Mouse (Mus musculus) ovary, postnatal 36 days (tissue): Measurements from ENCODE around the gene Mtx1.
"Not testable (repeated sequence)": the region's sequence is repeated elsewhere in the genome, so short reads cannot be mapped to it uniquely, and the experiment has no call there.

Experiments
- DNase-seq: peaks from one replicate; pipeline ENCODE4 v3.0.0; 2022; ENCODE audit warnings: low spot score, mixed read lengths

Mtx1 gene

GRCm38 (mm10) chr3:89242331-89242895 lies 15.5 kb upstream of the Mtx1 start:
- no peak for DNase-seq

GRCm38 (mm10) chr3:89238494-89238893 lies 11.6 kb upstream of the Mtx1 start:
- no peak for DNase-seq

GRCm38 (mm10) chr3:89237682-89238081 lies 10.8 kb upstream of the Mtx1 start:
- no peak for DNase-seq

GRCm38 (mm10) chr3:89236516-89236915 lies 9.6 kb upstream of the Mtx1 start:
- DNase-seq = no peak

- DNase-seq = peak; percentile 48
Observed at GRCm38 (mm10) chr3:89233562-89234110, 6.7 kb upstream of the Mtx1 start.

GRCm38 (mm10) chr3:89232614-89233013 lies 5.7 kb upstream of the Mtx1 start:
- no peak for DNase-seq

GRCm38 (mm10) chr3:89231772-89232275 lies 4.9 kb upstream of the Mtx1 start:
- no peak for DNase-seq

- no peak for DNase-seq
Observed at GRCm38 (mm10) chr3:89231345-89231744, 4.5 kb upstream of the Mtx1 start.

- no peak for DNase-seq
Observed at GRCm38 (mm10) chr3:89230561-89230960, 3.7 kb upstream of the Mtx1 start.

GRCm38 (mm10) chr3:89229276-89229675 lies 2.4 kb upstream of the Mtx1 start:
- no peak for DNase-seq

- no peak for DNase-seq
Observed at GRCm38 (mm10) chr3:89228836-89229235, 1.9 kb upstream of the Mtx1 start, which contains the start of gene Muc1. TSS of gene Muc1 (plus strand) at chr3:89229057.

- DNase-seq = peak; percentile 89
Observed at GRCm38 (mm10) chr3:89228180-89228549, 1.3 kb upstream of the Mtx1 start.

- peak; percentile 88 for DNase-seq
Observed at GRCm38 (mm10) chr3:89227307-89228179, 655 bp upstream of the Mtx1 start.

GRCm38 (mm10) chr3:89226361-89226760 lies 527 bp downstream of the Mtx1 start:
- no peak for DNase-seq

GRCm38 (mm10) chr3:89225918-89226317 lies 970 bp downstream of the Mtx1 start:
- no peak for DNase-seq

- no peak for DNase-seq
Observed at GRCm38 (mm10) chr3:89225321-89225815, 1.5 kb downstream of the Mtx1 start.

- DNase-seq = no peak
Observed at GRCm38 (mm10) chr3:89224796-89225195, 2.1 kb downstream of the Mtx1 start.

- no peak for DNase-seq
Observed at GRCm38 (mm10) chr3:89221167-89221566, 5.7 kb downstream of the Mtx1 start.

- DNase-seq = no peak
Observed at GRCm38 (mm10) chr3:89219546-89219945, 7.3 kb downstream of the Mtx1 start.

GRCm38 (mm10) chr3:89218271-89218670 lies 8.6 kb downstream of the Mtx1 start:
- no peak for DNase-seq

- not testable (repeated sequence) for DNase-seq
Observed at GRCm38 (mm10) chr3:89216407-89216806, 10.5 kb downstream of the Mtx1 start.

GRCm38 (mm10) chr3:89215853-89216252 lies 11.0 kb downstream of the Mtx1 start:
- DNase-seq = peak; percentile 75
